9 mouse cellular contexts compared by ENCODE assay signal in the genomic region with DNA sequence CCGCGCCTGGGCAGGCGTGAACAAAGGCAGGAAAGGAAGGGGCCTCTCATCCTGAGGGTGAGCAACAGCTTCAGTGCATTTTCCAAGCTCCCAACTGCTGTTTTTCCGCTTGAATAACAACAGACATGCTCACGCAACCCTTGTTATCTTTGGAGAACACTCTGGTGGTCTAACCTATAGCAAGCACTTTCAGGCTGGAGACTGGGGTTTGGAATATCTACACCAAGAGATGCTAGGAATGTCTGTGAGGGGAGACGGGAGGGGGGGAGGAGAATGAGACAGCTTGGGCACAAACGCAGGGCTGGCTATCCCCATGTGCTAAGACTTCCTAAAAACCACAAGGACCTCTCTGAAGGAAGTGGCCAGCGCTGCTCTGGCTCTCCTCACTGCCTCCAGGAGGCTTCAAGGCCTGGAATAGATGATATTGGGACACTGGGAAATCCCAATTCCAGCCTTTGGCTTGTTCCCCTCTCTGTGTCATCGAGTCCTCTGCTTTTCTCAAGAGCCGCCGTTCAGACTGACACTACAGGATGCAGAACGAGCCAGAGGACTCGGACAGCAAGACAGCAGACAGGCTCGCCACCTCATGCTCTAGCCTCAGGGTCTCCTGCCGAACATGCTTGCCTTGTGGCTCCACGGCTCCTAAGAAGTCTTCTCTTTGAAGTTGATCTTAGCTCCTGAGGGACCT. TPM values are rescaled to one million over a fixed set of nuclear protein-coding genes. Genes with fewer than 3 reads are reported as not detected.
DNase-seq lines count a peak whose midpoint lies in the region; ATAC-seq and TF ChIP-seq lines count a peak whose summit lies in the region.
"Had no signal": no experiment of that assay in that cellular context is flagged by ENCODE, and none has a peak within 500 bp of the region (broad histone marks: within the 10 kb centered on the region; RNA-seq: fewer than 3 reads in every experiment).

No protein-coding gene starts in this region.

- peak overlapping the region; percentile 73 for H3K27ac ChIP-seq in lung, embryonic 14.5 days (ENCODE audit: low read depth)
- peak overlapping the region; percentile 93 for H3K27ac ChIP-seq in heart, embryonic 13.5 days (replicated peaks)
- peak overlapping the region; percentile 32; the same call in 1 of the 2 replicates for H3K27ac ChIP-seq in limb, embryonic 10.5 days
- peak overlapping the region; percentile 38; the same call in 1 of the 2 replicates for H3K27ac ChIP-seq in small intestine, adult 2 months (ENCODE audit: insufficient read depth, low read depth, low read length)
- no peak overlapping the region for H3K27ac ChIP-seq in layer of hippocampus, adult 2 months
- H3K27ac ChIP-seq: macrophage had no signal

- no peak overlapping the region for H3K4me3 ChIP-seq in lung, embryonic 14.5 days (ENCODE audit: low read depth, low read length)
- H3K4me3 ChIP-seq in heart, embryonic 13.5 days: no peak overlapping the region
- H3K4me3 ChIP-seq in limb, embryonic 10.5 days: no peak overlapping the region
- no peak overlapping the region for H3K4me3 ChIP-seq in small intestine, adult 2 months (ENCODE audit: low read depth, low read length)
- no peak overlapping the region for H3K4me3 ChIP-seq in layer of hippocampus, adult 2 months

- no peak for TF ChIP-seq POLR2A in small intestine, adult 2 months (IDR thresholded peaks at IDR 0.05; ENCODE audit: low read depth, low read length)

- TF ChIP-seq CTCF in lung, embryonic 14.5 days (IDR thresholded peaks at IDR 0.05; ENCODE audit: low read depth): no peak
- TF ChIP-seq CTCF in small intestine, adult 2 months (IDR thresholded peaks at IDR 0.05; ENCODE audit: extremely low read depth, insufficient read length, insufficient replicate concordance, low read depth, low read length): no peak
- no peak for TF ChIP-seq CTCF in layer of hippocampus, adult 2 months (conservative IDR thresholded peaks at IDR 0.05)

- DNase-seq in lung, embryonic 14.5 days: peak; percentile 69
- no peak for DNase-seq in lung, postnatal 36 days
- no peak for DNase-seq in limb, embryonic 10.5 days (ENCODE audit: low spot score)
- DNase-seq in layer of hippocampus, adult 2 months (ENCODE audit: low spot score in 2 of 2): no peak
- DNase-seq in gastrocnemius, postnatal 10 days: no peak
- DNase-seq in adrenal gland, postnatal 14 days: no peak

- H3K4me1 ChIP-seq in lung, embryonic 14.5 days (ENCODE audit: insufficient read depth): 0 out of 2 replicates have a peak, but pooled peaks cover 5% of the 10 kb centered on the region
- peaks cover 59% of the 10 kb centered on the region for H3K4me1 ChIP-seq in heart, embryonic 13.5 days
- peaks cover 15% of the 10 kb centered on the region for H3K4me1 ChIP-seq in limb, embryonic 10.5 days
- H3K4me1 ChIP-seq in small intestine, adult 2 months (ENCODE audit: control insufficient read depth, insufficient read depth, insufficient read length, low read length): 0 out of 2 replicates have a peak, but pooled peaks cover 4% of the 10 kb centered on the region

- H3K36me3 ChIP-seq in lung, embryonic 14.5 days (ENCODE audit: insufficient read depth): no peaks in the 10 kb centered on the region
- H3K36me3 ChIP-seq in heart, embryonic 13.5 days: peaks cover 35% of the 10 kb centered on the region
- no peaks in the 10 kb centered on the region for H3K36me3 ChIP-seq in limb, embryonic 10.5 days
- H3K36me3 ChIP-seq in small intestine, adult 2 months (ENCODE audit: control insufficient read depth, insufficient read depth, low read length): no peaks in the 10 kb centered on the region

- H3K9me3 ChIP-seq in lung, embryonic 14.5 days (ENCODE audit: low read depth, low read length): no peaks in the 10 kb centered on the region
- no peaks in the 10 kb centered on the region for H3K9me3 ChIP-seq in heart, embryonic 13.5 days
- no peaks in the 10 kb centered on the region for H3K9me3 ChIP-seq in limb, embryonic 10.5 days (replicated peaks)

- 27% methylated on average over 16 of the region's 16 CpGs for WGBS in lung, embryonic 14.5 days
- 19% methylated on average over 16 of the region's 16 CpGs for WGBS in heart, embryonic 13.5 days
- 42% methylated on average over 16 of the region's 16 CpGs for WGBS in limb, embryonic 10.5 days
- 65% methylated on average over 16 of the region's 16 CpGs for WGBS in small intestine, adult 2 months

- ATAC-seq in lung, embryonic 14.5 days (ENCODE audit: insufficient read depth): peak; percentile 71
- ATAC-seq in heart, embryonic 13.5 days (ENCODE audit: extremely low read depth, insufficient number of reproducible peaks, low FRiP score, low TSS enrichment): peak; percentile 43

- no peak overlapping the region for H3K4me2 ChIP-seq in lung, embryonic 14.5 days
- peak overlapping the region; percentile 15 for H3K4me2 ChIP-seq in heart, embryonic 13.5 days

- H3K9ac ChIP-seq in lung, embryonic 14.5 days: no peak overlapping the region
- peak overlapping the region; percentile 67 for H3K9ac ChIP-seq in heart, embryonic 13.5 days

- no peaks in the 10 kb centered on the region for H3K27me3 ChIP-seq in lung, embryonic 14.5 days (ENCODE audit: insufficient read depth, low read length)
- H3K27me3 ChIP-seq in heart, embryonic 13.5 days (replicated peaks): no peaks in the 10 kb centered on the region
- H3K27me3 ChIP-seq in limb, embryonic 10.5 days (ENCODE audit: low read depth, poor library complexity, severe bottlenecking): no peaks in the 10 kb centered on the region
- no peaks in the 10 kb centered on the region for H3K27me3 ChIP-seq in small intestine, adult 2 months (ENCODE audit: control insufficient read depth, insufficient read depth, low read length)

RNA-seq across cellular contexts. Expression of a gene that starts 30.6 kb away (rescaled TPM):
- 36.8 and 39.9 TPM in 2 replicates for polyA plus RNA-seq in lung, embryonic 14.5 days (2014; fragmentation: Nextera tagmentation; extraction: Ambion mirVana)
- polyA plus RNA-seq in heart, embryonic 13.5 days (2015; fragmentation: Nextera tagmentation; extraction: Ambion mirVana): 41.7 and 43.2 TPM in 2 replicates
- polyA plus RNA-seq in limb, embryonic 10.5 days (2016; fragmentation: Nextera tagmentation; extraction: Ambion mirVana): 9.9 and 13.4 TPM in 2 replicates
- 6.7 and 14.1 TPM in 2 replicates for polyA plus RNA-seq in small intestine, adult 2 months (2012; rRNA removed)
- total RNA-seq in layer of hippocampus, adult 2 months (2021): 10 to 100 TPM; 39.1 to 40.2 TPM
- total RNA-seq in gastrocnemius, postnatal 10 days (2021): 10 to 100 TPM; 14.5 to 17.8 TPM
- total RNA-seq in adrenal gland, postnatal 14 days (2021): 72.2 and 76.9 TPM in 2 replicates
